Mouse (Mus musculus) embryo, embryonic 9.5 days (tissue): Measurements from ENCODE around the gene Syce3.

ENCODE experiments used
- DNase-seq: peaks from one replicate; pipeline ENCODE4 v3.0.0-alpha.2; 2017; ENCODE audit errors: extremely low spot score

Gene Syce3

GRCm38 (mm10) chr15:89421938-89422337, 11.6 kb upstream of the Syce3 start:
- no peak for DNase-seq

DNA sequence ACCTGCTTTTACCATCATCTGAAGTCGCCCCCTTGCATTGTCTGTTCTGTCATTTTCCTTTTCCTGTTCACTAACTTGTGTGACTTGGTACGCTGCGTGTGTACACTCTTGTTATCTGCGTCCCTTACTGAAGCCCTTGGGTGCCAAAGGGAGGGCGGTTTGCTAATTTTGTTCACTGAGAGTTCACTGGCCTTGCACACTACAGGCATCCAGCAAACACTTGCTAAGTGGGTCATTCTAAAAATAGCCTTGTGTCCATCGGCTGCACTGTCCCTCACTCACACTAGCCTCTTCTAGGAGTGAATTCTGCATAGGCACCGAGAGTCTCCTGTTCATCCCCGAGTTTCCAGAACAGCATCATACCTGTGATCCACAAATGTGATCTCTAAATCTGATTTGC, 5.0 kb upstream of the Syce3 start:
- no peak for DNase-seq

DNA sequence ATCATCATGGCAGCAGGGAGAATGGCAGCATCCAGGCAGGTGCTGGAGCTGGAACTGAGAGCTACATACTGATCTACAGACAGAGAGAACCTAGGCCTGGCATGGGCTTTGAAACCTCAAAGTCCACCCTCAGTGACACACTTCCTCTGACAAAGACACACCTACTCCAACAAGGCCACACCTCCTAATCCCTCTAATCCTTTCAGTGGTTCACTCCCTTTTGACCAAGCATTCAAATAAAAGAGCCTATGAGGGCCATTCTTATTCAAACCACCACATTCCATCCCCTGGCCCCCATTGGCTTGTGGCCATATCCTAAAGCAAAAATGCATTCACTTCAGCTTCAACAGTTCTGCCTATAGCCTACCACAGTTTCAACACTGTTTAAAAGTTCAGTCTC, 3.6 kb downstream of the Syce3 start:
- no peak for DNase-seq

DNA sequence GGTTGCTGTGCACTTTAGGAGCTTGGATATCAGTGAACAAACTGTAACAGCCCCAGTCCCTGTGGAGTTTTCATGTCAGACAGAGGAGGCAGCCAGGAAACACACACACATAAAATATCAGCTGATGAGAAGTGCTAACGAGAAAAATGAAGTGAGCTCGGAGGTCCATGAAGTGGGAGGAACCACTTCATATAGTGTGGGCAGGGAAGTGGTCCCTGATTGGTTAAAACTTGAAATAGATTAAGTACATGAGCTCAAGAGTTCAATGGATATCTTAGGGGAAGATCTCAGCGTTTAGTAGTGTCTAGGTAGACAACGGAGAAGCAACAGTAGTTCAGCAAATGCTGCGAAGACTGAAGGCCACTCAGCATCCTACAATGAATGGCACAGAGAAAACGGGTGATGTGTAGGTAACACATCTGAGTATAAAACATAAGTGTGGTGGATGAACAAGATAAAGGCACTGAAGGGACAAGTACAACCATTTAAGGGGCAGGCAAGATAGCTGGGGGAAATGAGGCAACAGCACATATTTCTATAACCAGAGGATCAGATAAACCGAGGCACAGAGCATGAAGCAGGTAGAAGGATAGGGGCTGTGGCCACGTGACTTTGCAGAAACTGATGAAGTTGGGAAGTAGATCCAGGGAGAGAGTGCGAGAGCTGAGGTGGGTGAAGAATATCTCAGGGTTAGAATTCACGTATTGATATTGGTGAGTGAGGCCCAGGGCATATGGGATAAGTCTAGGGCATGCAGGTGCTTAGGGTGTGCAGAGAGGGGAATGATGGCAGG, 5.3 kb downstream of the Syce3 start:
- DNase-seq: no peak

GRCm38 (mm10) chr15:89402471-89402870, 7.8 kb downstream of the Syce3 start:
- no peak for DNase-seq

GRCm38 (mm10) chr15:89399716-89400115, 10.6 kb downstream of the Syce3 start:
- no peak for DNase-seq

DNA sequence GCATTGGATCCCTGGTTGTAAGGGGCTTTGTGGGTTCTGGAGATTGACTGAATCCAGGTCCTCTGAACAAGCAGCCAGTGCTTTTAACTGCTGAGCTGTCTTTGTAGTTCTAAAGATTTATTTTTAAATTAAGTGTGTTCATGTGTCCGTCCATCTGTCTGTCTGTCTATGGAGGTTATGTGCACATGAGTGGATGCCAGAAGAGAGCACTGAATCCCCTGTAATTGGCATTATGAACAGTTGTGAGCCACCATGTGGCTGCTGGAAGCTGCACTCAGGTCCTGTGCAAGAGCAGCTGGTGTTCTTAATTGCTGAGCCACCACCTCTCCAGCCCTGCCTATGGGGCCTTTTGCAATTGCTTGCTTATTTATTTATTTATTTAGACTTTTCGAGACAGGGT, 12.2 kb downstream of the Syce3 start:
- no peak for DNase-seq

GRCm38 (mm10) chr15:89396883-89397282, 13.4 kb downstream of the Syce3 start:
- no peak for DNase-seq

DNA sequence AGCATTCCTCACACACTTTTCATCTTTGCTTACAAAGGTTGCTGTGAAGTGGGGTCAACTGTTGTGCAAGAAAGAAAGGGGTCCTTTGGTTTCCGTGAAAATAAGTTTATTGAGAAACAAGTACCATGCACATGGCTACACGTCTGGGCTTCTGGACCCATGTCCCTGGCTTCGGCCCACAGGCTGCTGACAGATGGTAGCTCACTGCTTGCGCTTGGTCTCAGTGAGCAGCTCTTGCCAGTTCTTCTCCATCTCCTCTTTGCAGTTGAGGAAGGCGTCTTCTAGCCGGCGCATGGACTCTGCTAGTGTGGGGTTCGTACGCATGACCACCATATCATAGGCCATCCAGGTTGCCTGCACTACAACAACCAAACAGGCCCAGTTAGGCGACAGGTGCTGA, 20.2 kb downstream of the Syce3 start:
- no peak for DNase-seq

DNA sequence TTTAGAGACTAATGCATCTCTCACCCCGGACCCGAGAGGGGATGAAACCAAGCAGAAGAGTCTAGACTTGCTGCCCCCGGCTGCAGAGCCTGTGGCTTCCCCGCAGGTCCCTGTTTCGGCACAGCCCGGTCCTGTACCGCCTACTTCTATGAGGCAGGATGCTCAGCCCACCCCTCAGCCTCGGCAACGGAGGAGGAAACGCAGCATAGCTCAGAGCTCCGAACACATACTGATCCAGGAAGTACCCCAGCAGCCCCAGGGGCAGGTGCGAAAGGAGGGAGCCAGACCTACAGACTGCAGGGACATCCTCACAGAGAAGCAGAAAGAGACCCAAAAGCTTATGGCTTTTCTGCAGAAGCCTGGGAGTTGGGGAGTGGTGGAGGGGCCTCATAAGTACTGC, 23.2 kb downstream of the Syce3 start:
- no peak for DNase-seq

- DNase-seq: no peak
Measured at GRCm38 (mm10) chr15:89384617-89385016, 25.7 kb downstream of the Syce3 start, which contains the start of gene Klhdc7b. TSS of gene Klhdc7b (plus strand) at chr15:89384917.

DNA sequence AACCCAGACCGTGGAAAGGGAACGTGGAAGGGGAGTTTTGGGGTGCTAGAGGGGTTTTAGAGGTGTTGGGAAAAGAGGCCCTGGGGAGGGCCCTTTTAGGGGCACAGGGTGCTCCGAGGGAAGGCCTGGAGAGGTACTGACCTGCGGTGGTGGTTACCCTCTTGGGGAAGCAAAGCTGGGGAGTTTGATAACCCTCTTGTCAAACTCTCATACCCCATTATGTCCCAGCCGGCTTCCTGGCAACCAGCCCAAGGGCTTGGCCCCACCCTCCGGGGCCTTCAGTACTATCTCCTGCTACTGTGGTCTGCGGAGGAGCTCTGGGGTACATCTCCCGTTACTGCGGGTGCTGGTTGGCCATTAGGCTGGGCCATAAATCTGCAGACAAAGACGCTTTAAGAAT, 30.9 kb downstream of the Syce3 start:
- peak; percentile 14 for DNase-seq

DNA sequence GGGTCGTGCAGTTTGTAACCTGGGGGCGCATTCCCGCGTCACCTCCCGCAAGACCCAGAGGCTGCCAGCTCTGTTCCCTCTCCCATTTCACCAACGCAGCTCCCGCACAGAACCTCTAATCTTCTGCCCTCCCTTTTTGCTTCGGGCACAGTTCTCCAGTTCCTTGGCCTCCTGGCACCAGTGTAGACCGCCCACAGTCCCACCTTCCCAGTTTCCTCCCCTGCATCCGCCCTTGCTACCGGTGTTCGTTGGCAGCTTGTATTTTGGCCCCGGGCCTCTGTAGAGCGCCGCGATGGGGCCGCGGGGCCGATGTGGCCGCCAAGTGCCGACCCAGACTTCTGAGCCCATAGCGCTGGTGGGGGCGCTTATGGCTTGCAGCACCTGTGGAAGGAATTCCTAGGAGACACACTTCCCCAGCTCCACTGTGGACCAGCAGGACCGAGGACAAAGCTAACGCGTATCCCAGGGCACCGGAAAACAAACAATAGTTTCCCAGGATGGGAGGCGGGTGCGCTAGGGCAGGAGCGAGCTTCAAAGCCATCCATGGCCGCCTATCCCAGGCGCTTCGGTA, 31.4 kb downstream of the Syce3 start, which contains the start of gene Odf3b:
Odf3b (minus strand) TSS at position 452 of the 571 bp plus-strand sequence.
- DNase-seq: peak; percentile 45

- DNase-seq: peak; percentile 25
Measured at GRCm38 (mm10) chr15:89377938-89378828, 32.1 kb downstream of the Syce3 start.

DNA sequence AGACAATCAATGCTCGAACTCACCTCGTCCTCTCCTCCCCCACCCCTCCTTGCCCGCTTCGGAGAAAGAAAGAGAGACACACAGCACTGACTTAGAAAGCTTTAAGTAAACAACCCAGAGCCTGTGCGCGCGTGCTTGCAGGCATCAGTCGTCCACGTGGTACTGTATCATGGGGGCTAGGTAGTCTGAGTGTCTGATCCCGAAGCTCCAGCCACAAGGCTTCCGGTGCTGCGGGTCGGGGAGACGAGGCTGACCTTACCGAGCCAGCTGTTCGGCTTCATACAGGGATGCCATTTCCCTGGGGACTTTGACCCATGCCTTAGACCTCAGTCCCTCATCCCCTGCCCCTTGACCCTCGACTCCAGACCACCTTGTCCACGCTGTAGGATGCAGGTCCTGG, 32.9 kb downstream of the Syce3 start:
- peak; percentile 17 for DNase-seq

DNA sequence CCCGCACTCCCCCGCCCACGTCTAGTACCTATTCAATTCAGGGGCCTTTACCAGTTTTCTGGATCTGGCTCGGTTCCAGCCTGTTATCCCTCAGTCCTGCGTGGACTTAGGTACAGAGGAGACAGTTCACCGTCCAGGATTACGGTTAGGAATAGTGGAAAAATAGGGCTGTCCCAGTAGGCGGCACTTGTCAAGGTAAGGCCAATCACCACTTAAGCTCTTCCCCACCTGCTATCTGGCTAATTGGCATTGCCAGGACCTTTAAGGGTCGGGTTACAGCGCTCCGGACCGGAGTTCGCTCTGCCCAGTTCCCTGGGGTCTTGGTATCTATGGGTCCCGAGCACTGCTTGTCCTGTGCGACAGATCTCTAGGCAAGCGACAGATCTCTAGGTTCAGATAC, 33.3 kb downstream of the Syce3 start, which contains the start of gene Tymp:
Tymp (minus strand) TSS at position 83 of the 400 bp plus-strand sequence.
- no peak for DNase-seq

DNA sequence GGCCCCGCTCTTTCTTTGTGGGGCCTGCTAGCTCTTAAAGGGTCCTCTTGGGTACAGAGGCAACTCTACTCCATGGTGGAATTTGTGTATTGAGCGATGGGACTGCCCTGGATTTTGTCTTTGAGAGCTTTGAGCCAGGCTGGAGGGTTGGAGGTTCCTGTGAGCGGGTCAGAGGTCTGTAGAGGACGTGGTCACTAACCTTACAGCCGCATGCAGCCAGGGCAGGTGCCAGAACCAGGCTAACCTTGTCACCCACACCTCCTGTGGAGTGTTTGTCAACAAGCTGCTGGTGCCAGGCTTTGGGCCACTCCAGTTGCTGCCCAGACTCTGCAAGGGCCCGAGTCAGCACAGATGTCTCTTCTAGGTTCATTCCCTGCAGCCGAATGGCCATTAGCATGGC, 34.3 kb downstream of the Syce3 start:
- DNase-seq: no peak

GRCm38 (mm10) chr15:89374801-89375534, 35.3 kb downstream of the Syce3 start:
- DNase-seq: no peak

GRCm38 (mm10) chr15:89374340-89374739, 36.0 kb downstream of the Syce3 start:
- no peak for DNase-seq

DNA sequence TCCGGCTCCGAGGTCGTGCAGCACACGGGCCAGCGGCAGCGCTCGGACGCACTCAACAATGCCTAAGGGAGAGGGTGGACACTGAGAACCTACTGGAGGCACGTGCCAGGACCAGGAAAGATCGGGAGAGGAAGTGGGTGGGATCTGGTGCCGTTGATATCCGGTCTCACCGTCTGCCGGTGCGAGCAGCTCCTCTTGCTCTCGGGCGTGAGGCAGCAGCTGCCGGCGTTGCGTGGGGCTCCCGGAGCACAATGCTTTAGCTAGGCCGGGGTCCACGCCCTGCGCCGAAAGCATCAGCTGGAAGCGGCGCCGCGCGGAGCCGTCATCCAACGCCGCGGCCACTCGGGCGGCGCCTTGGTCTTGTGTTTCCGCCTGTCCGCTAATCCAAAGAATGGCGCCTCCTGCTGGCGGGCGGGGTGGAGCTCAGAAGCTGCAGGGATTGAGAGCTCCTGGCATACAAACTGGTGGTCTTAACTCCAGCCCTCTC, 36.5 kb downstream of the Syce3 start, which contains the start of gene Sco2:
Sco2 (minus strand) TSS at position 85 of the 487 bp plus-strand sequence.
- DNase-seq: peak; percentile 96

- peak; percentile 86 for DNase-seq
Measured at GRCm38 (mm10) chr15:89373027-89373761, 37.1 kb downstream of the Syce3 start.
